10 mouse cellular contexts compared by ENCODE assay signal in genomic region chr2:85129496-85129971, GRCm38 (mm10). TPM values are rescaled to one million over a fixed set of nuclear protein-coding genes. Genes with fewer than 3 reads are reported as not detected.
DNase-seq lines count a peak whose midpoint lies in the region; ATAC-seq and TF ChIP-seq lines count a peak whose summit lies in the region.
"Had no signal": no experiment of that assay in that cellular context is flagged by ENCODE, and none has a peak within 500 bp of the region (broad histone marks: within the 10 kb centered on the region; RNA-seq: fewer than 3 reads in every experiment).

No protein-coding gene starts in this region.

- 51% methylated on average over 6 of the region's 6 CpGs for WGBS in embryonic facial prominence, embryonic 15.5 days
- 41% methylated on average over 6 of the region's 6 CpGs for WGBS in intestine, embryonic 15.5 days

- no peaks in the 10 kb centered on the region for H3K36me3 ChIP-seq in embryonic facial prominence, embryonic 15.5 days
- H3K36me3 ChIP-seq in intestine, embryonic 15.5 days = no peaks in the 10 kb centered on the region
- H3K36me3 ChIP-seq: embryonic facial prominence, embryonic 12.5 days; neural tube, embryonic 12.5 days had no signal

- peak; percentile 33 for DNase-seq in adrenal gland, adult 2 months
- DNase-seq in adrenal gland, postnatal 4 days (ENCODE audit: low spot score in 2 of 2) = no peak
- DNase-seq in lung, adult 18-20 months = peak; percentile 62 to 72
- DNase-seq in thymus, postnatal 4 days = no peak
- no peak for DNase-seq in urinary bladder, adult 2 months (ENCODE audit: low spot score)
- no peak for DNase-seq in layer of hippocampus, adult 2 months (ENCODE audit: low spot score in 2 of 2)

- H3K9ac ChIP-seq in embryonic facial prominence, embryonic 15.5 days = no peak overlapping the region
- no peak overlapping the region for H3K9ac ChIP-seq in intestine, embryonic 15.5 days
- H3K9ac ChIP-seq: embryonic facial prominence, embryonic 12.5 days; neural tube, embryonic 12.5 days had no signal

- H3K4me1 ChIP-seq in embryonic facial prominence, embryonic 15.5 days = no peaks in the 10 kb centered on the region
- H3K4me1 ChIP-seq in intestine, embryonic 15.5 days (replicated peaks) = peaks cover 3% of the 10 kb centered on the region; the same call in 1 of the 2 replicates
- H3K4me1 ChIP-seq: embryonic facial prominence, embryonic 12.5 days; neural tube, embryonic 12.5 days had no signal

- no peak overlapping the region for H3K4me2 ChIP-seq in embryonic facial prominence, embryonic 15.5 days (replicated peaks)
- no peak overlapping the region for H3K4me2 ChIP-seq in intestine, embryonic 15.5 days (replicated peaks)
- H3K4me2 ChIP-seq: embryonic facial prominence, embryonic 12.5 days; neural tube, embryonic 12.5 days had no signal

- H3K27me3 ChIP-seq in embryonic facial prominence, embryonic 15.5 days = no peaks in the 10 kb centered on the region
- H3K27me3 ChIP-seq in intestine, embryonic 15.5 days (replicated peaks) = no peaks in the 10 kb centered on the region
- H3K27me3 ChIP-seq: embryonic facial prominence, embryonic 12.5 days; neural tube, embryonic 12.5 days had no signal

- no peak for TF ChIP-seq CTCF in layer of hippocampus, adult 2 months (conservative IDR thresholded peaks at IDR 0.05)

- H3K27ac ChIP-seq in embryonic facial prominence, embryonic 15.5 days (replicated peaks) = no peak overlapping the region; the same call in 1 of the 2 replicates
- 0 out of 2 replicates have a peak overlapping the region, but pooled peaks have one; percentile 17 for H3K27ac ChIP-seq in intestine, embryonic 15.5 days
- no peak overlapping the region; the same call in 1 of the 2 replicates for H3K27ac ChIP-seq in layer of hippocampus, adult 2 months
- H3K27ac ChIP-seq: embryonic facial prominence, embryonic 12.5 days; neural tube, embryonic 12.5 days had no signal

- ATAC-seq in embryonic facial prominence, embryonic 15.5 days (ENCODE audit: insufficient number of reproducible peaks, low FRiP score, low TSS enrichment, low read depth) = peak; percentile 43; the same call in 1 of the 2 replicates
- peak; percentile 53; the same call in 1 of the 2 replicates for ATAC-seq in intestine, embryonic 15.5 days

- no peak overlapping the region for H3K4me3 ChIP-seq in embryonic facial prominence, embryonic 15.5 days (replicated peaks)
- no peak overlapping the region for H3K4me3 ChIP-seq in intestine, embryonic 15.5 days (replicated peaks)
- H3K4me3 ChIP-seq in layer of hippocampus, adult 2 months = no peak overlapping the region
- H3K4me3 ChIP-seq: embryonic facial prominence, embryonic 12.5 days; neural tube, embryonic 12.5 days had no signal

- no peaks in the 10 kb centered on the region for H3K9me3 ChIP-seq in embryonic facial prominence, embryonic 15.5 days (replicated peaks)
- no peaks in the 10 kb centered on the region for H3K9me3 ChIP-seq in intestine, embryonic 15.5 days
- H3K9me3 ChIP-seq: embryonic facial prominence, embryonic 12.5 days; neural tube, embryonic 12.5 days had no signal

RNA-seq across cellular contexts. Expression of gene Aplnr, which starts 6.5 kb away (rescaled TPM):
- 10 to 100 TPM in 1 of 2 experiments, 1 to 10 TPM in 1; 7.7 to 14.3 TPM for total RNA-seq in adrenal gland, adult 2 months (2021)
- 9.4 and 12.1 TPM in 2 replicates for polyA plus RNA-seq in adrenal gland, adult 2 months (2012; rRNA removed)
- total RNA-seq in adrenal gland, postnatal 4 days (2021) = 10 to 100 TPM; 94.0 to 99.4 TPM
- 62.5 and 64.8 TPM in 2 replicates for polyA plus RNA-seq in embryonic facial prominence, embryonic 15.5 days (2015; fragmentation: Nextera tagmentation; extraction: Ambion mirVana)
- polyA plus RNA-seq in intestine, embryonic 15.5 days (2015; fragmentation: Nextera tagmentation; extraction: Ambion mirVana) = 59.6 and 64.8 TPM in 2 replicates
- polyA plus RNA-seq in urinary bladder, adult 2 months (2012; rRNA removed) = 7.3 and 9.6 TPM in 2 replicates
- 1 to 10 TPM in 1 of 2 experiments, under 1 TPM in 1; 0.42 to 1.0 TPM for total RNA-seq in layer of hippocampus, adult 2 months (2021)

Comparison
In these comparisons a context has a peak if more than half of its experiments do, and no peak if none do; other contexts are left out.
1. DNase-seq: peak in adrenal gland, adult 2 months (single experiment) and lung, adult 18-20 months (2 of 2); none in adrenal gland, postnatal 4 days (0 of 2), thymus, postnatal 4 days (single experiment), urinary bladder, adult 2 months (single experiment) and layer of hippocampus, adult 2 months (0 of 2).